Mouse (Mus musculus) frontal cortex, postnatal 14 days (tissue): ENCODE data around the gene Cecr2.
"Not testable (repeated sequence)": the region's sequence is repeated elsewhere in the genome, so short reads cannot be mapped to it uniquely, and the experiment has no call there.

Experiments
- DNase-seq, 2 experiments: peaks; one replicate each; pipeline ENCODE4 v3.0.0; 2022; ENCODE audit warnings: low spot score in 2 of 2

Gene Cecr2

DNA sequence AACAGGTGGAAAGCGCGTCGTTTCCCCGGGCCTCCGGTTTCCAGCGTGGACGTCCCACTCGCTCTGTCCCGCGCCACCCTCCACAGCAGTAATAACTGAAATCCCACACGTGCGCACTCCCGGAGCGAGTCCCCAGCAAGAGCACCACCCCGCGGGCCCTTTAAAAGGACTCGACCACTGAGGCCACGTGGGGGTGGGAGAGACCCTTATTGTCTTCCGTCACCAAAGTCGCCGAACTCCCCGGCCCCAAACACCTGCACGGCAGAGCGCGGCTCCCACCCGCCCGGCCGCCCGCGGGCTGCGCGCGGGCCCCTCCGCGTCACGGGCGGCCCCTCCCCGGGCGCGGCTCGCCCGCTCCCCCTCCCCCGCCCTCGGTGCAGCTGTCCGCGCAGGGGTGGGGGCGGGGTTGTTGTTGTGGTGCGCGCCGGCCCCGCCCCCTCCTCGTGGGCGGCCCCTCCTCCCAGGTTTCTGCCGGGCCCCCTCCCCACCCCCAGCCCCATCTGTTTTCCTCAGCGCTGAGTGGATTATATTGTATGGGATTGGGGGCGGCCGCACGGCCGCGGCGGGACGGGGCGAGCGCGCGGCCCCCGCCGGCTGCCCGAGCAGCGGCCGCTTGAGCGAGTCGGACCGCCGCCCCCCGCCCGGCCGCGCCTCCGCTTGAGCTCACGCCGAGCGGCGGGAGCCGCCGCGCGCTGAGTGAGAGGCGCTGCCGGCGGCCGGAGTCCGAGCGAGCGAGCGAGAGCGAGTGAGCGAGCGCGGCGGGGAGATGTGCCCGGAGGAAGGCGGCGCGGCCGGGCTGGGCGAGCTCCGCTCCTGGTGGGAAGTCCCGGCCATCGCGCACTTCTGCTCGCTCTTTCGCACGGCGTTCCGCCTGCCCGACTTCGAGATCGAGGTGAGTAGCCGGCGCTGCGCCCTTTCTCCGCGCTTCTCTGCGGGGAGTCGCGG, at the start of gene Cecr2:
Gene Cecr2, plus strand, starts transcription at position 554 of the 945 bp plus-strand sequence.
- DNase-seq = peak; percentile 27 to 39

DNA sequence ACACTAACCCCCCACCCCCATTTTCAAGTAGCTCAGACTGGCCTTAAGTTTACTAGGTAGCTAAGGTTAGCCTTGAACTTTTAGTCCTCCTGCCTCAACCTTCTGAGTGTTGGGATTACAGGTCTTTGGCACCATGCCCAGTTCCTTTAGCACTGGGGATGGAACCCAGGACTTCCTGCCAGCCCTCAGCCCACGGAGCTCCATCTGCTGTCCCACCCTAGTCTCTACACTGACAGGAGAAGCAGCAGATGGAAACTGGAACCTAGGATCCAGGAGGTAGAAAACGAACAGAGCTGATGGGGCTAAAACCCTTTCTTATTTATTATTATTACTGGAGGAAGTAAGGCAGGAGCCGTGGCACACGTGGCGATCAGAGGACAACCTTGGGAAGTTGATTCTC, 48.6 kb upstream of the Cecr2 start:
- no peak for DNase-seq

DNA sequence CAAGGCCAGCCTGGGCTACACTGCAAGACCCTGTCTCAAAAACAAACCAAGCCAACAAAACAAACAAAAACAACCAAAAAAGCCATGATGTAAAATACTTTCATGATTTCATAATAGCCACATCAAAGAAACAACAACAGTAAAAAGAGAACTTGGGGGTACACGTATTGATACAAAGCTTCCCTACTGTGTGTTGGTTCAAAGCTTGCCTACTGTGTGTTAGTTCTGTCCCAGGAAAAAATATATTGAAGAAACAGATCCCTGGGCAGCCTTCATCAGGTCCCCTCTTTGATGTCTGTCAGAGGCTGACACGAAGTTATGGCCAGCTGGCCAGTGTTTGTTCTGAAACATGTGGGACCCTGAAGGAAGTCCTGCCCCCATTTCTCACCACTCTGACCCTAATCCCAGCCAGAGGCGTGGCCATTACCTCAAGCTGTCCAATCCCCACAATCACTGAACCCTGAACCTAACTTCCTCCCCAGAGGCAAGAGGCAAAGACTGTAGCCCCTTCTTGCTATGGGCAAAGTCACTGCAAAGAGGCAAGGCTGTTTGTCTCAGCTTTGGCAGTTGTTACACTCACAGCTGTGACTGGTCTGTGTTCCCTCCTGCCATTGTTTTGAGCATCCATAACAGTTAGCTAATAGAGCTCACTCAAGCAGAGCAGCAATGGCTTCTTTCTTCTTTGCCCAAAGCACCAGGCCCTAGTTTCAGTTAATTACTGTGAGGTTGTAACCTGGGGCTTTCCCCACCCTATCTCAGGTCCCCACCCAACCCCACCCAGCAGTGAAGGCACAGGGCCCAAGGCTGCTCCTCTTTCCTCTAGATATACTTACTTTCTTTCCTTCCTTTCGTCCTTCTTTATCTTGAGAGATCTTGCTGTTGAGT, 47.4 kb upstream of the Cecr2 start:
- DNase-seq = no peak

DNA sequence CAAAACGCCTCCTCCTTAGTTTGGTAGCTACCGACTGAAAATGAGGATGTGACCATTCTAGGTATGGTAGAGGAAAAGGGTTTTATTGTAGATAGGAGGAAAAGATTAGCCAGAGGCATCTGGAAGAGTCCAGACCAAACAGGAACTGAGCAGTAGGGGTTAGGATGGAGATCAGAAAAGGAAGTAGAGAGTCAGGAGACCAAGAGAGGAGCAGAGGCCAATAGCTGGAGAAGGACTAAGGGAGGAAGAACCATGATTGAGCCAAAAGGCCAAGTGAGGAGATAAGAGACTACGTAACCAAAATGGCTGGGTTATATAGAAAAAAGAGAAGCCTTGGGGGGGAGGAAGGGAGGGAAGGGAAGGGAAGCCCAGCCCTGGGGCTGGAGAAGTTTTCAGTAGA, 46.0 kb upstream of the Cecr2 start:
- DNase-seq = no peak

DNA sequence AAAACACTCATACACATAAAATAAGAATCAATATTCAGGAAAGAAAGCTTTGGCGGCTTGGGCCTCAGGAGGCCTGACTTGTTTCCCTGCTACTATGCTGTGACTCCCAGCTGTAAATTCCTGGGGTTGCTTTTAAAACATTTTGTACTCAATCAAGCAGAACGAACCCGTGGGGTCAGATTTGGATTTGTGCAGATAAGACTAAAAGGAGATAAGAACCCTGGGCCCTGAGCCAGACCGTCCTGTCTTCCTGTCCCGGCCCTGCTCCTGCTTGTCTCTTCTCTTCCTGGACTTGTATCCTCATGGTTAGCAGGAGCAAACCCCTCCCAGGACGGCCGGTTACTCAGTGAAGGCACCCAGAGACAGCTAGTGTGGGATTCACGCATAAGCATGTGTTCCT, 41.1 kb upstream of the Cecr2 start:
- DNase-seq = no peak

DNA sequence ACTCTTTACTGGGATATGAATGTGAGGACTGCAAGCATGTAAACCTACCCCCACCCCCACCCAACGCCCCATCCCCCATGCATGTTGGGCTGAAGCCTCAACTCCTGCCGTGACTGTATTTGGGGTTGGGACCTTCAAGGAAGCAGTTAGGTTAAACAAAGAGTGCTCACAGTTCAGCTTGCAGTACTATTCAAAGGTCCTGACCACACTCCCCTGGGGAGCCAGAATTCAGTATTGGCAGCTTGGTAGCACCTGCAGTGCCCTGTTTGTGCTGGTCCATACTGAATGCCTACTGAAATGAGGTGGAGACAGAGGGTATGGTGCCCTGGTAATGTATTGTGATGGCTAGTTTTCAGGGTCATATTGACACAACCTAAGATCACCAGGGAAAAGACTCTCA, 39.1 kb upstream of the Cecr2 start:
- DNase-seq = no peak

DNA sequence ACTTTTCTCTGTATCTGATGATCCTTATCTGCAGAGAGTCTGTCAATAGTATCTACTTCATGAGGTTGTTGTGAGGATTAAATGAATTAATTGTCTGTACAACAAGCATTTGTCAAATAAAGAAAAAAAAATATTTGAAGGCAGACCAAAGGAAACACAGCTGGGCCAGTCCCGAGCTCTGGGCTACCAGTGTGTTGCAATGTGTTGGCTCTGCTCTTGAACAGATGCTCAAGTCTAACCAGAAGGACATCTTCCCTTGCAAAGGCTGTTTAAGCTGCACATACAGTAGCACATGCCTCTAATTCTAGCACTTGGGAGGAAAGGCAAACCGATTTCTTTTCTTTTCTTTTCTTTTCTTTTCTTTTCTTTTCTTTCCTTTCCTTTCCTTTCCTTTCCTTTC, 37.2 kb upstream of the Cecr2 start:
- DNase-seq = no peak

DNA sequence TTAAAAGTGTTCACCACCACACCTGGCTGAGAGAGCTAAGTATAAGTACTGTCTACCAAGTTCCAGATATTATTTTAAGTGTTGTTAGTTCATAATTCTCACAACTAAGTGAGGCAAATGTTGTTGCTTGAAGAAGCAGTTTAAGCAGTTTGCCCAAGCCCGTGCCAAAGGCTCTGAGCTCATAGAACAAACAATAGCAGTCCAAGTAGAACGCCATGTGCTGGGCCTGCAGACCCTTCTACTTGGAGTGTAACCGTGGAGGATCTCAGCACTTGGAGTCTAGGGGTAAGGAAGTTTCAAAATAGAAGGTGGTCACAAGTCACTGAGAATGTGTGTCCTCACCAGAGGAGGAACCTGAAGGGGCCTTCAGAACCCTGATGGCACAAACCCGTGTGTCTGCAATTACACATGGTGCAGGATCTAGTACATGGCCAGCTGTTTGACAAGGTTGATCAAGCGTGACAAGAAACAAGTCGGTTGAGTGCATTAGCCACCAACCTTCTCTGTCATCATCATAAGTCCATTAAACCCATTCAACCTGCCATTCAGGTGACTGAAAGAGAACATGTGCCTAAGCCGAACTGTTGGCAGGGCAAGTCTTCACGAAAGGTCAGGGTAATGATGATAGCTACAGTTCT, 30.7 kb upstream of the Cecr2 start:
- no peak for DNase-seq

DNA sequence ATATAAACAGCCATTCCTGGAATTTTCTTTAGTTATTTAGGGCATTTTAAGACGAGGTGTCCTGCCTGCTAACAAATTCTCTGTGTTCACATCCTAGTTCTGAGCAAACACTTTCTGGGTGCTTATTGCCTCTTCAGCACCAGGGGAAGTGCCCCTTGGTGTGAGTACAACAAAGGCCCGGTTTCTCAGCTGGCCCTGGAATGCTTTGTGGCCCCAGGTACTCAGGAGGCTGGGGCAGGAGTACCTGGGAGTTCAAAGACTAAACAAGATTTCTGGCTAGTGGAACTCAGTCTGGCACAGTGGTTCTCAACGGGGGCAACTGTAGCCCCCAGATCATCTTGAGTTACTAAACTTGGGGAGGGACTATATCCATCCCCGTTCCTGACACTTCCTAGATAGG, 26.6 kb upstream of the Cecr2 start:
- no peak for DNase-seq

DNA sequence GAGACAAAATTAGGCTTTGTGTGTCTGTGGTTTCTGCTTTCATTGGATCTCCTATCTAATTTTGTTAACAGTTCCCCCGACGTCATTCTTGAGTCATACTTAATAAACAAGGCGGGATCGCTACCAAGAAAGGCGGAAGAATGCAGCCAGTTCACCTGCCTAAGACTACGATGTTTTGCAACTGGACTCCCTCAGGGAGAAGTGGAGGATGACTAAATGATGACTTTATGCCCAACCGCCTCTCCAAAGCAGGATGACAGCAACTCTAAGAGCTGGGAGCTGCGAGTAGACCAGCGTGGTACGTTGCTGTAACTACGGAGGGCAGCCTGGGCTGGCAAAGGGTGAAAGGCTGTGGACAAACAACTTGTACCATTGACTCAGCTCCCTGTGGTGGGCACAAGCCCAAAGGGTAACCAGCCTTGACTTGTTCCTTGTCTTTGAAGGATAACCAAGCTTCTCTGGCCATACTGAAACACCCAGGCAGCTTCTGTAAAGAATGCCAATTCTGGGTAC, 24.2 kb upstream of the Cecr2 start:
- no peak for DNase-seq

DNA sequence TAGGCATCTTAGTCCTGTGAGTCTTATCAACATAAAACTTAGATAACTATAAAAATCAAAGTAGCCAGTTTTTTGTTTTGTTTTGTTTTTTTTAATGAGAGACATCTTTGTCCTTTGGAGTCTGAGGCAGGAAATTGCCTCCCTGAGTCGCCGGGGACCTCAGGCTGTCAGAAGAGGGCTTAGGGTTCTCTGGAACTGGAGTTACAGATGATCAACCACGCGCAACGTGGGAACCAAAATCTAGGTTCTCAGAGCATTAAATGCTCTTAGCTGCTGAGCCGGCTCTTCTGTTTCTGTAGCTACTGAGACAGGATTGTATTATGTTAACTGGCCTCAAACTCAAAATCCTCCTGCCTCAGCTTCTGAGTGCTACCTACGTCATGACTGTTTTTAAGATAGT, 22.4 kb upstream of the Cecr2 start:
- DNase-seq = no peak

DNA sequence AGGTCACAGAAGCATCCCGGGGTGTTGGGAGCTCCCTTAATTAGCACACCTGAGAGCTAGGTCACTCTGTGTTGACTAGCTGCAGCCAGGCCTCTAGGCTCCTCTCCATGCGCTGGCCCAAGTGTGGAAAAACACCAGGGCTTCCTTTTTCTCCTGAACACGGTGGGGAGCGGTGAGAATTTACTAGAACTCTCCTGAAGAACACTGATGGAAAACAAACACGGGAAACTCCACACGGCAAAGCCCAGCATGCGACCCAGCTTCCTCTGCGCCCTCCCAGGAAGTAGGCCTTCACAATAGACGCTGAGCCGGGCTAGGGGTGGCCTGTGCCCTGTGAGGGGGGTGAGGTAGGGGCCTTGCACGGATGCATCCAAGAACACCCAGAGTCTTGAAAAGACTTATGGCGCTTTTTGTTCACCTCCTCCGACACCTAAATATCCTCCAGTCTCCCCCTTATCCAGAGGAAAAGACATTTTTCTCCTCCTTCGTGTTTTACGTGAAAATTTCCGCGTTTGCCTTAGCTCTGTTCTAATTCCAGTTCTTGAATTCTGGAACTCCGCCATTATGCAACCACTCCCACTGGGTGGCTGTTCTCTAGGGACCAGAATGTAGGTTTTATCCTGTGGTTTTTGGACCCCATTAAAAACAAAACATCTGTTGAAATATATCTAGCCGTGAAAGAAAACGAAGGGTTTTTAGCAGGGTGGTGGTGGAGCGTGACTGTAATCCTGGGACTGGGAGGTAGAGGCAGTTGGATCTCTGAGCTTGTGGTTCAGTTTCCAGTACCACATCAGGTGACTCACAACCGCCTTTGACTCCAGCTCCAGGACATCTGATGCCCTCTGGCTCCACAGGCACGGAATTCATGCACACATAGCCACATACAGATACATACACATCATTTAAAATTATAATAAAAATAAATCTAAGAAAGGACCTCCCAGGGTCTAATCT, 21.5 kb upstream of the Cecr2 start:
- no peak for DNase-seq

DNA sequence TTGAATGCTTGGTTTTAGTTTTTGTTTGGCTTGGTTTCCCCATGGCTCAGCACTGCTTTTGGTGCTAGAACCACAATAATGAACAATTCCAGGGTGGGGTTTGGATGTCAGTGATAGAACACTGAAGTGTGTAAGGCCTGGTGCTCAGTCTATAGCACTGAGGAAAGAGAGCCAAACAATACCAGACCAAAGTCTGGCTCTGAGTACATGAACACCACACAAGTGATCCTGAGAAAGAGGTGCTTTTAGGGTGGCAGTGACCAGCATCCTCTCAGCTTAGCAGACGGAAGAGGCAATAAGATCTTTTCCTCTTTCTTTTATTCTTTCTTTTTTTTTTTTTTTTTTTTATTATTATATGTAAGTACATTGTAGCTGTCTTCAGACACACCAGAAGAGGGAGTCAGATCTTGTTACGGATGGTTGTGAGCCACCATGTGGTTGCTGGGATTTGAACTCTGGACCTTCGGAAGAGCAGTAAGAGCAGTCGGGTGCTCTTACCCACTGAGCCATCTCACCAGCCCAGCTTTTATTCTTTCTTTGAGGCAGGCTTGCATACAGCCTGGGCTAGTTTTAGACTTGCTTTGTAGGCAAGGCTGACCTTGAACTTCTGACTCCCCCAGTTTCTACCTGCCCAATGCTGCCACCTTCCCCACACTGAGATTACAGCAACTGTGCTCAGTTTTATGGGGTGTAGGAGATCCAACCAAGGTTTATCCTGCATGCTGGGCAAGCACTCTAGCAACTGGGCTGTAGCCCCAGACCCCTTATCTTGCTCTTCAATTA, 18.7 kb upstream of the Cecr2 start:
- not testable (repeated sequence) for DNase-seq

DNA sequence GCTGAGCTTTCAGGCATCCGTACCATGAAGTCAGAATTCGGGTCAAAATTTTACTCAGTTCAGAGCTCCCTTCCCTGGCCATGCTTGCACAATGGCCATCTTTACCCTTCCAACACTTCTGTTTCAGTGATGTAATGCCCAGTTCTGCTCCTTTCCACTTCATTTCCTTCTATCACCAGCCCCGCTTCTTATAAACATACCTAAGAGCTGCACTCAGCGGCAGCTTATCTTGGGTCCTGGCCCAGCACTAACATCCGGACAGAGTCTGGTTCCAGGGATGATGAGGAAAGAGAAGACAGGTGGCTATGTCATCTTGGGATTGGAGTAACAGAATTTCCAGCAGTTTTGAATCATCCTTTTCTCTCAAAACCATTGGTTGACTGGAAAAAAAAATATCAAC, 18.0 kb upstream of the Cecr2 start:
- no peak for DNase-seq

DNA sequence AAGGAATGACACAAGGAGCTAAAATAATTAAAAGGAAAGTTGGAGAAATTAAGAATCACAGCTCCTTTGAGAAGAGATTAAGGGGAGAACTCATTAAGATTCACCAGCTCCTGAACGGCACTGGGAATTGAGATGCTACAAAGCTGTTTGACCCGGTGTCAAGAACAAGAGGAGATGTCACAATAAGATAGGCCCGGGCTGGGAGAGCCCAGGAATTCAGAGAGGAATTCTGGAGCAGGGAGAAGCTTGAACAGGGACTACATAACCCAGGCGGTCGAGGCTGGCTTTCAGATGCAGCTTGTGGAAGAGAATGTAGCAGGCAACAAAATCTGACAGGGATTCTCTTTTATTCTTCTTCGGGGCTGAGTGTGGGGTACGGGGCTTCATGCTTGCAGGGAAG, 13.5 kb upstream of the Cecr2 start:
- no peak for DNase-seq

DNA sequence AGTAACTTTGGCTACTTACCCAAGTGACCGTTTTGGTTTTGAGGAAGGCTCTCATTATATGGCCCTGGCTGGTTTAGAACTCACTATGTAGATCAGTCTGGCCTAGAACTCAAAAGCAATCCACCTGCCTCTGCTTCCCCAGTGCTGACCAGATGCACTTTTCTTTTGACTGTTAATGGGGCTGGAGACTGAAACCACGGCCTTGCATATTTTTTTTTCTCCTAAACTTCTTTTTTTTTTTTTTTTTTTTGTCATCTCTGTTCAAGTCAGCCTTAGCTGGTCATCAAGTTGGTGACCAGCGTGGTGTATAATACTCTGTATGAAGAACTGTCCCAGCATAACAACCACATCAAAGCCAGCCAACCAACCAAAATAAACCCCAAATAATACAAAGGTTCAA, 10.5 kb upstream of the Cecr2 start:
- DNase-seq = no peak

DNA sequence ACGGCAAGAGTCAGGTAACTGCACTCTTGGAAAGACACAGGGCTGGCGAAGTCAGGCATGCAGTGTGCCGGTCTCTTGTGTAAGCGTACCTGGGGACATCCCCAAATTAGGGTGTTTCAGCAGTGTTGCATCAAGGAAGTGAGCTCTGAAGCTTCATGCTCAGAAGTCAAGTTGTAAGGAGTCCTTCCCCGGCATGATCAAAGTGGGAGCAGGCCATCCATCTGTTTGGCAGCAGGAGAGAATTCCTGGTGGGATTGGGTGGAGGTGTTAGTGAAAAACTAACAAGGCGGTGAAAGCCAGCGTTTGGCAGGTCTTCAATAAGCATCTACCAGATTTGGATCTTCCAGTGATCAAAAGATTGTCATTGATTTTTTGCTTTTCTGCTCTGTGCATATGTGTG, 7.3 kb upstream of the Cecr2 start:
- DNase-seq = no peak

DNA sequence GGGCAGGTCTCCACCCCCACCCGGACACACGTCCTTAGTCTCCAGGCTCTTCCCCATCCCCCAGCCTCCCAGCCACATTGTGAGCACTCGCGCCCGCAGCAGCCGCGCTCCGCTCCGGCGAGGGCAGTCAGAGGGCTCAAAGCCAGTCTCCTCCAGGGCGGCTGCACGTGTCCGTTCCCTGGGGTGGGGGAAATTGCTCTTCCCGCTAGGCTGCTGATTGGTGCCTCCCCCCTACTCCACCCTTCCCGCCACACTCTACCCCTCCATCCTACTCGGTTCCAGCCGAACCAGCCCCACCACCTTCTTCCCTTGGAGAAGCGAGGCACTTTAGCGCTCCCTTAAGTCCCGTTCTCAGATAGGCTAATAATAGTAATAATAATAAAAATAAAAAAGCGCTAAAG, 754 bp upstream of the Cecr2 start:
- DNase-seq = peak; percentile 16 to 18

DNA sequence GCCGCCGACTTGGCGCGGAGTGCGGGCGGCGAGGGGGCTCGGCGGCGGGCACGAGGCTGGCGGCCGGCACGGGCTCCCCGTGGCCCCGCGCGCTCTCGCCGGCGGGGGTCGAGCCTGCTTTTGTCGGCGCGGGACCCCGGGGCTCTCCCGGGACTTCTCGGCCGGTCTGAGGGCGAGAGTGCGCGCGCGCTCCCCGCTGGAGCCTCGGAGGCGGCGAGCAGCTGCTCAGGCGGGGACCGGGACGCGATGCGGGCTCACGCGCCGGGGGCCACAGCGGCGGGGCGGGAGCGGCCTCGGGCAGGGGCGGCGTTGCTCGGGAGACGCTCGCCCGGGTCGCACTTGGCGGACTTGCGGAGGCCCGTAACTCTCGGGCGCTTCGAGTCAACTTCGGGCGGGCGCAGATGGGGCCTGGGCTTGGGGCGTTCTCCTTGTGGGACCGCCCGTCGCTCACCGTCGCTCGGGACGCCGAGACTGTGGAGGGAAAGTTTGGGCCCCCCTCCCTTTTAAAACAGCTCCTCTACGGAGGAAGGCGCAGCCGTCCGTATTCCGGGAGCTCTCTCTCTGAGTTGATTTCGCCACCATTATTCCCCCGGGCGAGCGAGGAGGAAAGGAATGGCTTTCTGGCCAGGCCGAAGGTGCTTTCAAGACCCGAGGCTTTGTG, 722 bp downstream of the Cecr2 start:
- peak; percentile 7 to 22 for DNase-seq

DNA sequence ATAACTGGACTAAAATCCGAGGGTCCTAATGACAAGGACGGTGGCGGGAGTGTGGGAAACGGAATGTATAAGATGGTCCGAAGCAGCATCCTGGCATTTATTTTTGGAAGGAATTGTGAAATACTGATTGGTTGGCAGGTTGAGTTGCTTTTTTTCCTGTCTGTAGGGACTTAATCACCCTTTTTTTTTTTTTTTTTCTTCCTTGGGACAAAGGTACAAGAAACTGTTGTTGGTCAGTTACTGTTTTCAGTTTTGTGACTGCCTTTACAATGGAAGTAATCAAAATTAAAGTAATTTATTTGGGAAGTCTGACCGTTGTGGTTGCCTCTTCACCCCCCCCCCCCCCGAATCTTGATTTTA, 1.2 kb downstream of the Cecr2 start:
- DNase-seq = no peak
